Mouse (Mus musculus) layer of hippocampus, postnatal 25 days (tissue): Measurements from ENCODE around the gene Arid3c. TPM values are rescaled to one million over a fixed set of nuclear protein-coding genes. Genes with fewer than 3 reads are reported as not detected.

Source experiments
- DNase-seq, 2 experiments: peaks; one replicate each; pipeline ENCODE4 v3.0.0; 2022; ENCODE audit warnings: mixed read lengths in 2 of 2, low spot score in 1 of 2; ENCODE audit errors: extremely low spot score in 1 of 2
- total RNA-seq, 2 experiments: library from RNA; stranded (reverse); gene quantifications; 2 replicates each; pipeline ENCODE4 v1.2.3; 2021

Arid3c gene
- total RNA-seq, 2 experiments from 2014 or later, result not detected

DNA sequence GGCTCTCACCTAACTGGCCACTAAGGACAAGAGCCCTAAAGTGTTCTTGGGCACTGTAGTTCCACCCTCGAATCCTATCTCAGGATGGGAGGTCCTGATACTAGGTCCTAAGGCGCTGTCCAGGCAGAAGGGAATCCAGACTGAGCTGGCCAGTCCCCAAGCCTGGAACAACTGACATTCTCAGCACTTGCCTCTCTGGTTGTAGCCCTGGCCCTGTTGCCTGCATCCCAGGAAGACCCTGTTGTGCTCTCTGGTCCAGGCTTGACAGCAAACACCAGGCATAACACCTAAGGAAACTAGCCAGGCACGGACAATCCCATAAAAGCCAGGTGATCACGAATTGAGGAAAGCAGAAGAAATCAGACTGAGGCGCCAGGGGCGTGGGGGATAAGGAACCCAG, 48.2 kb downstream of the Arid3c start:
- no peak for DNase-seq

DNA sequence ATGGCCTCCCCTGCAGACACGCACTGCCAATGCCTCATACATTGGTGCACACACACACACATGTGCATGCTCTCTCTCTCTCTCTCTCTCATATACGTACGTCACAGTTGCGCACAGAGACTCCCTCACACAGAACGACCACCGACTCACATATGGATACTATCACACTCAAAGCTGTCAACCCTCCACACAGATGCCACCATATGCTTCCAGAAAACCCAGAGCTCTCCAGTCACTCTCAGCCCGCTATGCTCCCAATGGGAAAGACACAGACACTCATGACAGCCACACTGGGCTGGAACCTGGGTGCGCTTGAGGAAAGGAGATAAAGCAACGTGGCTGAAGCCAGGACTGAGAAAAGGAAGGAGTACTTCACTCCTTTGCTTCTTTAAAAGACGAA, 49.0 kb downstream of the Arid3c start:
- DNase-seq, result no peak

DNA sequence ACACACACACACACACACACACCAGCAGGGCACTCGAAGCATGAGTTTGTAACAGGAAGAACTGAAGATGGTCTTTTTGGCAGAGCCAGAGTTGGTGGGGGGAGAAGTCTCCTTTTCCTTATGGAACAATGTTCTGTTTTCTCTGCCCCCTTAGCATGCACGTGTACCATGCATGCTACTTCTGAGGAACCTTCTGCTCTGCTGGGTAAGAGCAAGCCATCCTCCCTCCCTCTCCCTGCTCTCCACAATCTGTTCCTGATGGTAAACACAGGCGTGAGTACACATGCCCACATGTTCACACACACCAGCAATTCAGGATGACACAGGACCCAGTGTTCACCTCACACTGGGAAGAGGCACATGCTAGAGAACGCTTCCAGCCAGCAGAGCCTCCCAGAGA, 49.8 kb downstream of the Arid3c start:
- DNase-seq, result no peak

DNA sequence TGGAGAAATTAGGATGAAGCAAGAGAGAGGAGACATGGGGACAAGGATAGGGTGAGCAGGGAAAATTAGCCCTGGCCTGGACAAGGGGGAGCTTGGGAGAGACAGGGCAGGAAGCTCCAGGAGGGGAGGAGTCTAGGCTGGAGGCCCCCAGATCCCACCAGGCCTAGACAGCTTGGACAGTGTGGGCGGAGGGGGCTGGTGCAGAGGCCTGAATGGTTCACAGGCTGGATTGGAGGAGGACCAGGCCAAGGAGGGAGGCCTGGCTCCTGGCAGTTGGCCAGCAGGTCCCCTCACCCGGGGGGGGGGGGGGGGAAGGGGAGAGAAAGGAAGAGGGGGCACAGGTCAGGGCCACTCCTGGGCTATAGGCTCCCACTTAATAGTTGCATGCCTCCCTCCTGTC, 51.7 kb downstream of the Arid3c start:
- DNase-seq, result no peak

DNA sequence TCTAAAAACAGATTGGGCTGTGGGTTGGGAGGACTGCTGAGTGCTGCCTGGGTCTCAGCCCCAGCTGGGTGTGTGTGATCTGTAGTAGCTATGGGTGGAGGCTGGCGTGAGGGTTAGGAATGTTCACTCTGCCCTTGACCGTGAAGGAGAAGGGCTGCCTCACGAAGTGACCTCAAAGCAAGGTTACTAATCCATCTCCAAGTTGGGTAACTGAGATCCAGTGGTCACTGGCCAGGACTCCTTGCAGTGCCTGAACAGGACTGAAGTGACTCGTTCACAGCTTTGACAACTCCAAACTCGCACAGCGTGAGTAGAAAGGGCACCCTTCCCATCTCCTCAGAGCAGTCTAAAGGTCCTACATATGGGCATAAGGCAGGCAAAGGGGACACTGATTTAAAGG, 52.1 kb downstream of the Arid3c start:
- no peak for DNase-seq

DNA sequence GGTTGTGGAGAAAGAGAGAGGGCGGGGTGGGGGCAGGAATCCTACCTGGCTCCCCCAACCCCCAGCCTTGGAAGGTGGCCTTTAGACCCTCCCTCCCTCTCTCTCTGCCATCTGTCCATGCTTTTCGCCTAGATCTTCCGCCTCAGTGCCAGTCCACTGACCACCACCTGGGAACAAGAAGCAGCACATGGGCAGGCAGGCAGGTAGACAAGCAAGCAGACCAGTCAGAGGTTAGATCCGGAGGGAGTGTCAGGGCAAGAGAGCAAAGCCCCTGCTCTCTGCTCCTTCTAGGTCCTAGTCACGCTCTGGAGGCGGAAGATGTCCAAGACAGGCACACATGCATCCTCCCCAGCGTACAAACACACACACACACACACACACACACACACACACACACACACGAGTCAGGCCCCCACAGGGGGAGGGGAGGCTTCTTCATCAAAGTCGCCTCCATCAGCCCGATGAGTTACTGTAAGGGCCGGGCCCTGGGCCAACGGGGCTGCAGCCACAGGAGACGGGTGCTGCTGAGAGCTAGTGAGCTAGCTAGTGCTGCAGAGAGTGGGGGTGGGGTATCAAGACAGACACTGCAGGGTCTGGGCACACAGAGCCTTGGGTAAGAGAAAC, 53.8 kb downstream of the Arid3c start:
- no peak for DNase-seq

DNA sequence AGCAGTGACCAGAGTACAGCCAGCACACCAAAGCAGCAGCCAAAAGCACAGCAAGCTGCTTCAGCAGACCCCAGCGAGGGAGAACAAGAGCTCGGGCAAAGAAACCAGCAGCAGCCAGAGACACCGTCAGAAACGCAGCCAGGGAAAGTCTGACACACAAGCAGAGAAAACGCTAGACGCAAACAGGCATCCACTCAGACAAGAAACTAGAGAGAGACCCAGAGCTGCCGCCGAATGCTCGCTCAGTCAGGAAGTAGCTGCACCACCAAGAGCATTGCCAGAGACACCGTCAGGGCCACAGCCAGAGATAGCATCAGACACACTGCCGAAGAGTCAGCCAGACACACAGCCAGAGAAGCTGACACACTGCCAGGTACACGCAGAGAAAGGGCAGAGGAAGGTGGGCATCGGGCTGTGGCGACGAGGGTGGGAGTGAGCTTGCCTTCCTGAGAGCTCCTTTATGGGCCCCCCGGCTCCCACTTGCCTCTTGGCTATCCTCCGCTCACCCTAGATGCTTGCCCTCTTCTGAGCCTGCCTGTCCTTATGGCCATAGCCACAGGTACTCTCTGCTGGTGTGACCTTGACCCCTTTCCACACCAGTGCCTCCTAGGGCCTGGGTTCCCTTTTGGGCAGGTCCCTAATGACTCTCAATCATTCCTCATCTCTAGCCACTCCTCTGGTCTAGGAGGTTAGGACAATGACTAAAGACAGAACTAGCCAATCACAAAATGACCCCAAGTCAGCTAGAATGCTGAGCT, 54.5 kb downstream of the Arid3c start:
- no peak for DNase-seq

Other genes starting within 250 kb of the Arid3c start
- gene AI464131, start 228.1 kb downstream of the Arid3c start, total RNA-seq, result 10 to 100 TPM; 32.4 to 33.3 TPM
- gene 1110017D15Rik, start 213.8 kb downstream of the Arid3c start, total RNA-seq, result 1 to 10 TPM; 4.5 to 7.0 TPM
- gene Fam219a, start 161.6 kb downstream of the Arid3c start, total RNA-seq, result 100 to 1,000 TPM; 159 to 165 TPM
- gene Dnaic1, start 161.4 kb downstream of the Arid3c start, total RNA-seq, result 10 to 100 TPM in 1 of 2 experiments, 1 to 10 TPM in 1; 7.1 to 11.2 TPM
- gene Enho, start 90.8 kb downstream of the Arid3c start, total RNA-seq, result 10 to 100 TPM; 62.1 to 66.9 TPM
- gene Cntfr, start 34.1 kb downstream of the Arid3c start, total RNA-seq, result 10 to 100 TPM; 89.6 to 96.1 TPM
- gene Il11ra1, start 31.2 kb downstream of the Arid3c start, total RNA-seq, result 10 to 100 TPM; 40.0 to 44.8 TPM
- 10 to 100 TPM; 27.7 to 33.6 TPM for gene Rpp25l, start 17.6 kb downstream of the Arid3c start, total RNA-seq
- gene Dctn3, start 8.0 kb downstream of the Arid3c start, total RNA-seq, result 100 to 1,000 TPM; 149 to 172 TPM
- gene Galt, start 24.1 kb upstream of the Arid3c start, total RNA-seq, result 10 to 100 TPM; 54.3 to 55.7 TPM
- gene Sigmar1, start 25.0 kb upstream of the Arid3c start, total RNA-seq, result 10 to 100 TPM; 40.0 to 41.6 TPM
- 100 to 1,000 TPM; 121 to 134 TPM for gene Ccl27a, start 43.1 kb upstream of the Arid3c start, total RNA-seq
- not detected for gene Gm21541, start 172.5 kb upstream of the Arid3c start, total RNA-seq
- gene Gm20878, start 210.4 kb upstream of the Arid3c start, total RNA-seq, result 10 to 100 TPM; 16.0 to 17.9 TPM
- 1 to 10 TPM; 1.1 to 1.8 TPM for gene Fam205a4, start 234.9 kb upstream of the Arid3c start, total RNA-seq